Mouse (Mus musculus): ENCODE measurements around the gene Zfp612. TPM values are rescaled to one million over a fixed set of nuclear protein-coding genes. Genes with fewer than 3 reads are reported as not detected.
"Not testable (repeated sequence)": the region's sequence is repeated elsewhere in the genome, so short reads cannot be mapped to it uniquely, and the experiment has no call there.

The Zfp612 gene
- 18.3 and 21.0 TPM in 2 replicates for polyA plus RNA-seq (2014; fragmentation: Nextera tagmentation; extraction: Ambion mirVana)

- Histone ChIP-seq H3K9ac (replicated peaks; ENCODE audit: low read length) (peak within 1 kb of the TSS; percentile 81), H3K36me3 (ENCODE audit: control insufficient read depth, insufficient read depth, low read length) (peaks cover 21% of the 10 kb centered on the region), H3K4me2 (ENCODE audit: low read length) (peak within 1 kb of the TSS; percentile 88), H3K27ac (replicated peaks; ENCODE audit: low read depth, low read length) (peak within 1 kb of the TSS; percentile 52), H3K27me3 (ENCODE audit: control insufficient read depth, insufficient read depth, low read length) (no peaks in the 10 kb centered on the region), H3K4me3 (replicated peaks; ENCODE audit: low read depth, low read length) (peak within 1 kb of the TSS; percentile 75), H3K9me3 (ENCODE audit: control insufficient read depth, low read length) (no peaks in the 10 kb centered on the region), H3K4me1 (ENCODE audit: control insufficient read depth, insufficient read depth, low read length) (peaks cover 17% of the 10 kb centered on the region)
- ATAC-seq (ENCODE audit: low FRiP score, low TSS enrichment): peak; percentile 92
- WGBS: 6% methylated on average over 54 of the region's 54 CpGs
- DNase-seq: peak; percentile 89
Measured at GRCm38 (mm10) chr8:110079282-110080221, at the start of gene Zfp612. TSS of gene Zfp612 (plus strand) at chr8:110079746.

- not testable (repeated sequence) for H3K27ac ChIP-seq (replicated peaks; ENCODE audit: low read depth, low read length); H3K9me3 ChIP-seq (ENCODE audit: control insufficient read depth, low read length); H3K4me2 ChIP-seq (ENCODE audit: low read length); H3K27me3 ChIP-seq (ENCODE audit: control insufficient read depth, insufficient read depth, low read length); H3K4me1 ChIP-seq (ENCODE audit: control insufficient read depth, insufficient read depth, low read length); H3K4me3 ChIP-seq (replicated peaks; ENCODE audit: low read depth, low read length); H3K9ac ChIP-seq (replicated peaks; ENCODE audit: low read length); ATAC-seq (ENCODE audit: low FRiP score, low TSS enrichment); H3K36me3 ChIP-seq (ENCODE audit: control insufficient read depth, insufficient read depth, low read length)
- DNase-seq: peak; percentile 15
- WGBS: 29% methylated on average over 8 of the region's 8 CpGs
Measured at GRCm38 (mm10) chr8:110033771-110034170, 45.8 kb upstream of the Zfp612 start.

GRCm38 (mm10) chr8:110034331-110034730, 45.2 kb upstream of the Zfp612 start:
- H3K9ac ChIP-seq (replicated peaks; ENCODE audit: low read length): no peak overlapping the region
- no peak overlapping the region for H3K4me2 ChIP-seq (ENCODE audit: low read length)
- 0 out of 2 replicates have a peak, but pooled peaks cover 7% of the 10 kb centered on the region for H3K4me1 ChIP-seq (ENCODE audit: control insufficient read depth, insufficient read depth, low read length)
- DNase-seq (no peak), ATAC-seq (ENCODE audit: low FRiP score, low TSS enrichment) (no peak)
- no peak overlapping the region for H3K27ac ChIP-seq (replicated peaks; ENCODE audit: low read depth, low read length)
- no peaks in the 10 kb centered on the region for H3K9me3 ChIP-seq (ENCODE audit: control insufficient read depth, low read length)
- whole genome bisulfite sequencing: 51% methylated on average over 4 of the region's 4 CpGs
- no peak overlapping the region for H3K4me3 ChIP-seq (replicated peaks; ENCODE audit: low read depth, low read length)
- no peaks in the 10 kb centered on the region for H3K36me3 ChIP-seq (ENCODE audit: control insufficient read depth, insufficient read depth, low read length)
- no peaks in the 10 kb centered on the region for H3K27me3 ChIP-seq (ENCODE audit: control insufficient read depth, insufficient read depth, low read length)

- H3K4me2 ChIP-seq (ENCODE audit: low read length): no peak overlapping the region
- ATAC-seq (ENCODE audit: low FRiP score, low TSS enrichment): no peak
- 78% methylated on average over 2 of the region's 2 CpGs for WGBS
Measured at GRCm38 (mm10) chr8:110036156-110036555, 43.4 kb upstream of the Zfp612 start.

GRCm38 (mm10) chr8:110039216-110039615, 40.3 kb upstream of the Zfp612 start:
- Histone ChIP-seq H3K9me3 (ENCODE audit: control insufficient read depth, low read length) (no peaks in the 10 kb centered on the region), H3K4me2 (ENCODE audit: low read length) (no peak overlapping the region), H3K4me1 (ENCODE audit: control insufficient read depth, insufficient read depth, low read length) (0 out of 2 replicates have a peak, but pooled peaks cover 4% of the 10 kb centered on the region), H3K27ac (replicated peaks; ENCODE audit: low read depth, low read length) (no peak overlapping the region), H3K4me3 (replicated peaks; ENCODE audit: low read depth, low read length) (no peak overlapping the region), H3K9ac (replicated peaks; ENCODE audit: low read length) (no peak overlapping the region), H3K27me3 (ENCODE audit: control insufficient read depth, insufficient read depth, low read length) (no peaks in the 10 kb centered on the region), H3K36me3 (ENCODE audit: control insufficient read depth, insufficient read depth, low read length) (no peaks in the 10 kb centered on the region)
- ATAC-seq (ENCODE audit: low FRiP score, low TSS enrichment) (no peak), DNase-seq (no peak)
- WGBS: 52% methylated on average over 7 of the region's 7 CpGs

More at GRCm38 (mm10) chr8:110036156-110036555, 43.4 kb upstream of the Zfp612 start:
- Histone ChIP-seq H3K36me3 (ENCODE audit: control insufficient read depth, insufficient read depth, low read length) (no peaks in the 10 kb centered on the region), H3K4me3 (replicated peaks; ENCODE audit: low read depth, low read length) (no peak overlapping the region), H3K27ac (replicated peaks; ENCODE audit: low read depth, low read length) (no peak overlapping the region), H3K9me3 (ENCODE audit: control insufficient read depth, low read length) (no peaks in the 10 kb centered on the region), H3K9ac (replicated peaks; ENCODE audit: low read length) (no peak overlapping the region), H3K4me1 (ENCODE audit: control insufficient read depth, insufficient read depth, low read length) (0 out of 2 replicates have a peak, but pooled peaks cover 7% of the 10 kb centered on the region), H3K27me3 (ENCODE audit: control insufficient read depth, insufficient read depth, low read length) (no peaks in the 10 kb centered on the region)
- peak; percentile 25 for DNase-seq

- no peak within 1 kb of the TSS for H3K27ac ChIP-seq (replicated peaks; ENCODE audit: low read depth, low read length)
- H3K27me3 ChIP-seq (ENCODE audit: control insufficient read depth, insufficient read depth, low read length): no peaks in the 10 kb centered on the region
- no peak within 1 kb of the TSS for H3K9ac ChIP-seq (replicated peaks; ENCODE audit: low read length)
- no peak within 1 kb of the TSS for H3K4me3 ChIP-seq (replicated peaks; ENCODE audit: low read depth, low read length)
- no peaks in the 10 kb centered on the region for H3K4me1 ChIP-seq (ENCODE audit: control insufficient read depth, insufficient read depth, low read length)
- H3K36me3 ChIP-seq (ENCODE audit: control insufficient read depth, insufficient read depth, low read length): no peaks in the 10 kb centered on the region
- H3K4me2 ChIP-seq (ENCODE audit: low read length): no peak within 1 kb of the TSS
- WGBS: 78% methylated on average over 5 of the region's 5 CpGs
- ATAC-seq (ENCODE audit: low FRiP score, low TSS enrichment) (no peak), DNase-seq (no peak)
- no peaks in the 10 kb centered on the region for H3K9me3 ChIP-seq (ENCODE audit: control insufficient read depth, low read length)
Measured at GRCm38 (mm10) chr8:110039659-110040058, 39.9 kb upstream of the Zfp612 start, which contains the start of gene Chst4. TSS of gene Chst4 (minus strand) at chr8:110039740.

- no peaks in the 10 kb centered on the region for H3K4me1 ChIP-seq (ENCODE audit: control insufficient read depth, insufficient read depth, low read length)
- no peak for DNase-seq
- no peak overlapping the region for H3K4me2 ChIP-seq (ENCODE audit: low read length)
- H3K9ac ChIP-seq (replicated peaks; ENCODE audit: low read length): no peak overlapping the region
- WGBS: 84% methylated on average over 4 of the region's 4 CpGs
- no peak overlapping the region for H3K4me3 ChIP-seq (replicated peaks; ENCODE audit: low read depth, low read length)
- no peak for ATAC-seq (ENCODE audit: low FRiP score, low TSS enrichment)
- no peak overlapping the region for H3K27ac ChIP-seq (replicated peaks; ENCODE audit: low read depth, low read length)
- no peaks in the 10 kb centered on the region for H3K9me3 ChIP-seq (ENCODE audit: control insufficient read depth, low read length)
- no peaks in the 10 kb centered on the region for H3K36me3 ChIP-seq (ENCODE audit: control insufficient read depth, insufficient read depth, low read length)
- no peaks in the 10 kb centered on the region for H3K27me3 ChIP-seq (ENCODE audit: control insufficient read depth, insufficient read depth, low read length)
Measured at GRCm38 (mm10) chr8:110040509-110040908, 39.0 kb upstream of the Zfp612 start.

- no peaks in the 10 kb centered on the region for H3K27me3 ChIP-seq (ENCODE audit: control insufficient read depth, insufficient read depth, low read length)
- no peaks in the 10 kb centered on the region for H3K4me1 ChIP-seq (ENCODE audit: control insufficient read depth, insufficient read depth, low read length)
- WGBS: 77% methylated on average over 6 of the region's 6 CpGs
- H3K9ac ChIP-seq (replicated peaks; ENCODE audit: low read length): no peak overlapping the region
- H3K27ac ChIP-seq (replicated peaks; ENCODE audit: low read depth, low read length): no peak overlapping the region
- ATAC-seq (ENCODE audit: low FRiP score, low TSS enrichment): no peak
- DNase-seq: no peak
- no peak overlapping the region for H3K4me2 ChIP-seq (ENCODE audit: low read length)
- H3K9me3 ChIP-seq (ENCODE audit: control insufficient read depth, low read length): no peaks in the 10 kb centered on the region
- H3K4me3 ChIP-seq (replicated peaks; ENCODE audit: low read depth, low read length): no peak overlapping the region
- no peaks in the 10 kb centered on the region for H3K36me3 ChIP-seq (ENCODE audit: control insufficient read depth, insufficient read depth, low read length)
Measured at GRCm38 (mm10) chr8:110051208-110051607, 28.3 kb upstream of the Zfp612 start.

GRCm38 (mm10) chr8:110058207-110058606, 21.3 kb upstream of the Zfp612 start:
- ATAC-seq (ENCODE audit: low FRiP score, low TSS enrichment): no peak

More at GRCm38 (mm10) chr8:110058207-110058606, 21.3 kb upstream of the Zfp612 start:
- H3K4me1 ChIP-seq (ENCODE audit: control insufficient read depth, insufficient read depth, low read length): no peaks in the 10 kb centered on the region
- no peak for DNase-seq
- no peaks in the 10 kb centered on the region for H3K27me3 ChIP-seq (ENCODE audit: control insufficient read depth, insufficient read depth, low read length)
- H3K9ac ChIP-seq (replicated peaks; ENCODE audit: low read length): no peak overlapping the region
- no peaks in the 10 kb centered on the region for H3K9me3 ChIP-seq (ENCODE audit: control insufficient read depth, low read length)
- no peaks in the 10 kb centered on the region for H3K36me3 ChIP-seq (ENCODE audit: control insufficient read depth, insufficient read depth, low read length)
- H3K4me2 ChIP-seq (ENCODE audit: low read length): no peak overlapping the region
- WGBS: 75% methylated on average over 8 of the region's 8 CpGs
- H3K27ac ChIP-seq (replicated peaks; ENCODE audit: low read depth, low read length): no peak overlapping the region
- H3K4me3 ChIP-seq (replicated peaks; ENCODE audit: low read depth, low read length): no peak overlapping the region
